Mouse (Mus musculus): ENCODE results near the gene Pkib. TPM values are rescaled to one million over a fixed set of nuclear protein-coding genes. Genes with fewer than 3 reads are reported as not detected.

Pkib gene
- total RNA-seq, 2 experiments from 2014 or later, result 3.4 to 5.8 TPM

Other genes with a start within 250 kb of the Pkib start
- gene Hsf2, start 145.6 kb upstream of the Pkib start, total RNA-seq (2021), result 10 to 100 TPM; 47.3 to 50.1 TPM
- gene Serinc1, start 99.5 kb upstream of the Pkib start, total RNA-seq (2021), result 100 to 1,000 TPM; 579 to 621 TPM
- gene Fabp7, start 152.9 kb downstream of the Pkib start, total RNA-seq (2021), result 1,000 to 10,000 TPM; 1,039 to 1,099 TPM
- 10 to 100 TPM; 17.0 to 17.5 TPM for gene Smpdl3a, start 162.4 kb downstream of the Pkib start, total RNA-seq (2021)

Measured in left cerebral cortex, postnatal 4 days (tissue).